Mouse (Mus musculus) limb, embryonic 13.5 days (tissue): Measurements from ENCODE around the gene Rad51b. TPM values are rescaled to one million over a fixed set of nuclear protein-coding genes. Genes with fewer than 3 reads are reported as not detected.

Experiments used
- ATAC-seq: fragments of 200-750 bp; cut with Nextera tagmentation; 2 replicates; pipeline ENCODE4 v1.8.0; 2017; ENCODE audit warnings: low read depth, moderate number of reproducible peaks, moderate TSS enrichment; ENCODE audit not compliant: low FRiP score
- H3K27ac ChIP-seq: fragments of 300-500 bp; sonication (generic); 2 replicates; pipeline ENCODE4 v1.5.1; 2015; ENCODE audit warnings: inconsistent platforms, mild to moderate bottlenecking, moderate library complexity
- H3K27me3 ChIP-seq: fragments of 300-500 bp; sonication (generic); 2 replicates; pipeline ENCODE4 v1.6.1; 2015; ENCODE audit warnings: mild to moderate bottlenecking, inconsistent platforms
- H3K36me3 ChIP-seq: fragments of 300-500 bp; sonication (generic); 2 replicates; pipeline ENCODE4 v1.6.1; 2015; ENCODE audit warnings: inconsistent platforms, mild to moderate bottlenecking, moderate library complexity
- H3K4me1 ChIP-seq: fragments of 300-500 bp; sonication (generic); 2 replicates; pipeline ENCODE4 v1.6.1; 2015; ENCODE audit warnings: inconsistent platforms
- H3K4me2 ChIP-seq: fragments of 300-500 bp; sonication (generic); replicated peaks from 2 replicates; pipeline ENCODE4 v1.6.1; 2015; ENCODE audit warnings: inconsistent platforms, mild to moderate bottlenecking, moderate library complexity
- H3K4me3 ChIP-seq: fragments of 300-500 bp; sonication (generic); 2 replicates; pipeline ENCODE4 v1.5.1; 2015; ENCODE audit warnings: moderate library complexity, mild to moderate bottlenecking, inconsistent platforms
- H3K9ac ChIP-seq: fragments of 300-500 bp; sonication (generic); 2 replicates; pipeline ENCODE4 v1.6.1; 2015; ENCODE audit warnings: mild to moderate bottlenecking, inconsistent platforms
- H3K9me3 ChIP-seq: fragments of 300-500 bp; sonication (generic); 2 replicates; pipeline ENCODE4 v1.6.1; 2016; ENCODE audit warnings: inconsistent platforms
- WGBS: fragments of 180-500 bp; shearing (Covaris S2); methylation state at CpG from one replicate; pipeline ENCODE4 v1.1.7; 2015; 5-methylcytosine and 5-hydroxymethylcytosine counted together
- polyA plus RNA-seq: library from polyadenylated mRNA; unstranded; fragments of >200 nt; fragmentation: Nextera tagmentation; extraction: Ambion mirVana; gene quantifications from 2 replicates; pipeline ENCODE4 v1.2.1, GENCODE M21; 2015

Gene Rad51b
- polyA plus RNA-seq, 1 experiment from 2014 or later, result 7.6 TPM

GRCm38 (mm10) chr12:79858336-79858735 is 561.3 kb downstream of the Rad51b start:
- Histone ChIP-seq H3K27me3 (no peaks in the 10 kb centered on the region), H3K9ac (no peak overlapping the region), H3K4me3 (no peak overlapping the region), H3K9me3 (0 out of 2 replicates have a peak, but pooled peaks cover 5% of the 10 kb centered on the region), H3K36me3 (no peaks in the 10 kb centered on the region), H3K4me1 (peaks cover 60% of the 10 kb centered on the region), H3K27ac (no peak overlapping the region), H3K4me2 (no peak overlapping the region)
- 82% methylated on average over 11 of the region's 11 CpGs for WGBS
- no peak for ATAC-seq

GRCm38 (mm10) chr12:79859354-79860247 is 562.5 kb downstream of the Rad51b start:
- H3K4me2 ChIP-seq, result no peak overlapping the region
- H3K9ac ChIP-seq, result no peak overlapping the region
- H3K27ac ChIP-seq, result peak overlapping the region; percentile 81
- no peaks in the 10 kb centered on the region for H3K27me3 ChIP-seq
- H3K36me3 ChIP-seq, result no peaks in the 10 kb centered on the region
- WGBS, result 13% methylated on average over 14 of the region's 14 CpGs
- 0 out of 2 replicates have a peak, but pooled peaks cover 5% of the 10 kb centered on the region for H3K9me3 ChIP-seq
- peaks cover 61% of the 10 kb centered on the region for H3K4me1 ChIP-seq
- ATAC-seq, result no peak
- H3K4me3 ChIP-seq, result no peak overlapping the region

GRCm38 (mm10) chr12:79860248-79860555 is 563.1 kb downstream of the Rad51b start:
- Histone ChIP-seq H3K36me3 (no peaks in the 10 kb centered on the region), H3K27me3 (no peaks in the 10 kb centered on the region), H3K27ac (peak overlapping the region; percentile 81; the same call in 1 of the 2 replicates), H3K9me3 (0 out of 2 replicates have a peak, but pooled peaks cover 5% of the 10 kb centered on the region), H3K4me2 (no peak overlapping the region), H3K9ac (no peak overlapping the region), H3K4me3 (no peak overlapping the region), H3K4me1 (peaks cover 61% of the 10 kb centered on the region)
- WGBS, result 58% methylated on average over 2 of the region's 2 CpGs
- no peak for ATAC-seq

Other genes with a start within 250 kb of the Rad51b start
- 36.0 and 37.0 TPM in 2 replicates for gene Pigh, start 207.6 kb upstream of the Rad51b start, polyA plus RNA-seq
- 1.4 and 1.6 TPM in 2 replicates for gene Arg2, start 166.5 kb upstream of the Rad51b start, polyA plus RNA-seq
- gene Vti1b, start 124.6 kb upstream of the Rad51b start, polyA plus RNA-seq, result 103 and 104 TPM in 2 replicates
- 23.5 and 27.0 TPM in 2 replicates for gene Rdh11, start 105.0 kb upstream of the Rad51b start, polyA plus RNA-seq
- 3.5 TPM in 2 replicates for gene Rdh12, start 88.4 kb upstream of the Rad51b start, polyA plus RNA-seq
- 12.8 and 14.2 TPM in 2 replicates for gene Zfyve26, start 978 bp upstream of the Rad51b start, polyA plus RNA-seq